Comparison of ENCODE assay signal across 8 mouse cellular contexts in the genomic region with DNA sequence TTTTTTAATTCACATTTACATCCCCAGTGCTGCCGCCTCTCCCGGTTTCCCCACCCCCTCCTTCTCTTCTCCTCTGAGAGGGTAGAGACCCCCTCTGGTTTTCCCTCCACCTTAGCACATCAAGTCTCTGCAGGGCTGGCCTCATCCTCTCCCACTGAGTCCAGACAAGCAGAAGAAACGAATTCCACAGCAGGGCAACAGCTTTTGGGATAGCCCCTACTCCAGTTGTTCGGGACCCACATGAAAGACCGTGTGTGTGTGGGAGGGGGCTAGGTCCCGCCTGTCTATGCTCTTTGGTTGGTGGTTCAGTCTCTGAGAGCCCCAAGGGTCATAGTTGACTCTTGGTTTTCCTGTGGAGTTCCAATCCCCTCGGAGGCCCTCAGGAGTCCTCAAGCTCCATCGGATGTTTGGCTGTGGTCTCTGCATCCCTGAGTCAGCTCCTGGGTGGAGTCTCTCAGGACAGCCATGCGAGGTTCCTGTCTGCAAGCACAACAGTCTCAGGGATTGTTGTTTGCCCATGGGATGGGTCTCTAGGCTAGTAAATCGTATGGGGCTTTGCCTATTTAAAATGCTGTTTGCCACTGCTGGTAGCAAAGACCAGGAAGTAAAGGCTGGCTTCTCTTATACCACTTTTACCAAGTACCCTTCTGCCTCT. TPM values are rescaled to one million over a fixed set of nuclear protein-coding genes. Genes with fewer than 3 reads are reported as not detected.
DNase-seq lines count a peak whose midpoint lies in the region; ATAC-seq and TF ChIP-seq lines count a peak whose summit lies in the region.

No protein-coding gene starts in this region.

- WGBS in lung, embryonic 15.5 days, result 29% methylated on average over 10 of the region's 10 CpGs
- 32% methylated on average over 10 of the region's 10 CpGs for WGBS in forebrain, embryonic 13.5 days
- WGBS in intestine, postnatal 0 days, result 30% methylated on average over 10 of the region's 10 CpGs
- WGBS in midbrain, embryonic 13.5 days, result 27% methylated on average over 10 of the region's 10 CpGs

- H3K27me3 ChIP-seq in lung, embryonic 15.5 days, result 0 out of 2 replicates have a peak, but pooled peaks cover 8% of the 10 kb centered on the region
- H3K27me3 ChIP-seq in forebrain, embryonic 13.5 days, result peaks cover 11% of the 10 kb centered on the region
- no peaks in the 10 kb centered on the region for H3K27me3 ChIP-seq in intestine, postnatal 0 days (replicated peaks; ENCODE audit: control insufficient read depth, insufficient read depth, low read length)
- peaks cover 3% of the 10 kb centered on the region; the same call in 1 of the 2 replicates for H3K27me3 ChIP-seq in midbrain, embryonic 13.5 days

- peak overlapping the region; percentile 90 for H3K4me2 ChIP-seq in lung, embryonic 15.5 days
- peak overlapping the region; percentile 98 for H3K4me2 ChIP-seq in forebrain, embryonic 13.5 days
- peak overlapping the region; percentile 82 for H3K4me2 ChIP-seq in intestine, postnatal 0 days (replicated peaks; ENCODE audit: low read depth)
- H3K4me2 ChIP-seq in midbrain, embryonic 13.5 days (replicated peaks), result peak overlapping the region; percentile 98

- peak overlapping the region; percentile 79; the same call in 1 of the 2 replicates for H3K27ac ChIP-seq in lung, embryonic 15.5 days
- peak overlapping the region; percentile 89 for H3K27ac ChIP-seq in forebrain, embryonic 13.5 days
- H3K27ac ChIP-seq in intestine, postnatal 0 days (ENCODE audit: low read depth, low read length), result peak overlapping the region; percentile 69; the same call in 1 of the 2 replicates
- peak overlapping the region; percentile 92 for H3K27ac ChIP-seq in midbrain, embryonic 13.5 days

- H3K9me3 ChIP-seq in lung, embryonic 15.5 days, result no peaks in the 10 kb centered on the region
- H3K9me3 ChIP-seq in forebrain, embryonic 13.5 days (replicated peaks), result no peaks in the 10 kb centered on the region
- H3K9me3 ChIP-seq in intestine, postnatal 0 days (ENCODE audit: control insufficient read depth), result no peaks in the 10 kb centered on the region
- no peaks in the 10 kb centered on the region for H3K9me3 ChIP-seq in midbrain, embryonic 13.5 days

- ATAC-seq in lung, embryonic 15.5 days (ENCODE audit: borderline replicate concordance, extremely low read depth, low FRiP score, low TSS enrichment), result peak; percentile 27; the same call in 1 of the 2 replicates
- ATAC-seq in forebrain, embryonic 13.5 days, result peak; percentile 50
- ATAC-seq in intestine, postnatal 0 days, result peak; percentile 18; the same call in 1 of the 2 replicates
- peak; percentile 77 for ATAC-seq in midbrain, embryonic 13.5 days
- no peak for ATAC-seq in monocyte, adult 5-6 weeks (replicated peaks; ENCODE audit: insufficient number of reproducible peaks, low FRiP score, low TSS enrichment, poor library complexity, severe bottlenecking)

- peak overlapping the region; percentile 76 for H3K4me3 ChIP-seq in lung, embryonic 15.5 days
- H3K4me3 ChIP-seq in forebrain, embryonic 13.5 days, result peak overlapping the region; percentile 78
- H3K4me3 ChIP-seq in intestine, postnatal 0 days (ENCODE audit: low read depth, low read length), result peak overlapping the region; percentile 77
- peak overlapping the region; percentile 83 for H3K4me3 ChIP-seq in midbrain, embryonic 13.5 days (replicated peaks)

- H3K36me3 ChIP-seq in lung, embryonic 15.5 days, result peaks cover 25% of the 10 kb centered on the region
- H3K36me3 ChIP-seq in forebrain, embryonic 13.5 days (ENCODE audit: poor library complexity, severe bottlenecking), result peaks cover 30% of the 10 kb centered on the region
- H3K36me3 ChIP-seq in intestine, postnatal 0 days (ENCODE audit: control insufficient read depth, insufficient read depth), result peaks cover 24% of the 10 kb centered on the region
- H3K36me3 ChIP-seq in midbrain, embryonic 13.5 days, result peaks cover 23% of the 10 kb centered on the region

- peak overlapping the region; percentile 66 for H3K9ac ChIP-seq in lung, embryonic 15.5 days
- H3K9ac ChIP-seq in forebrain, embryonic 13.5 days, result peak overlapping the region; percentile 78
- peak overlapping the region; percentile 52; the same call in 1 of the 2 replicates for H3K9ac ChIP-seq in intestine, postnatal 0 days (ENCODE audit: low read depth, low read length)
- H3K9ac ChIP-seq in midbrain, embryonic 13.5 days (replicated peaks), result peak overlapping the region; percentile 78

- TF ChIP-seq CTCF in intestine, postnatal 0 days (IDR thresholded peaks at IDR 0.05; ENCODE audit: low read depth), result no peak

- peaks cover 19% of the 10 kb centered on the region for H3K4me1 ChIP-seq in lung, embryonic 15.5 days
- H3K4me1 ChIP-seq in forebrain, embryonic 13.5 days, result peaks cover 19% of the 10 kb centered on the region
- H3K4me1 ChIP-seq in intestine, postnatal 0 days (replicated peaks; ENCODE audit: control insufficient read depth, insufficient read depth, low read length), result peaks cover 6% of the 10 kb centered on the region
- peaks cover 18% of the 10 kb centered on the region for H3K4me1 ChIP-seq in midbrain, embryonic 13.5 days (replicated peaks)

- DNase-seq in lung, postnatal 25 days (ENCODE audit: low spot score), result no peak
- DNase-seq in cerebellum, adult 18-20 months, result peak; percentile 11 to 23
- DNase-seq in urinary bladder, adult 2 months (ENCODE audit: low spot score), result no peak

RNA-seq across cellular contexts. Expression of gene Ppih, which starts 0.7 kb away (rescaled TPM):
- 102 and 115 TPM in 2 replicates for polyA plus RNA-seq in lung, embryonic 15.5 days (2015; fragmentation: Nextera tagmentation; extraction: Ambion mirVana)
- 101 and 123 TPM in 2 replicates for polyA plus RNA-seq in forebrain, embryonic 13.5 days (2015; fragmentation: Nextera tagmentation; extraction: Ambion mirVana)
- 40.9 and 47.9 TPM in 2 replicates for polyA plus RNA-seq in intestine, postnatal 0 days (2015; fragmentation: Nextera tagmentation; extraction: Ambion mirVana)
- polyA plus RNA-seq in midbrain, embryonic 13.5 days (2015; fragmentation: Nextera tagmentation; extraction: Ambion mirVana), result 77.2 and 78.3 TPM in 2 replicates
- total RNA-seq in monocyte, adult 5-6 weeks (2017), result 35.8 to 75.4 TPM (median 39.9 TPM) in 3 replicates
- polyA plus RNA-seq in urinary bladder, adult 2 months (2012; rRNA removed), result 21.0 and 28.4 TPM in 2 replicates

RNA-seq across cellular contexts. Expression of gene Ybx1, which starts 26.6 kb away (rescaled TPM):
- 635 and 678 TPM in 2 replicates for polyA plus RNA-seq in lung, embryonic 15.5 days (2015; fragmentation: Nextera tagmentation; extraction: Ambion mirVana)
- 763 and 887 TPM in 2 replicates for polyA plus RNA-seq in forebrain, embryonic 13.5 days (2015; fragmentation: Nextera tagmentation; extraction: Ambion mirVana)
- 530 and 553 TPM in 2 replicates for polyA plus RNA-seq in intestine, postnatal 0 days (2015; fragmentation: Nextera tagmentation; extraction: Ambion mirVana)
- polyA plus RNA-seq in midbrain, embryonic 13.5 days (2015; fragmentation: Nextera tagmentation; extraction: Ambion mirVana), result 723 and 839 TPM in 2 replicates
- total RNA-seq in monocyte, adult 5-6 weeks (2017), result 567 to 614 TPM (median 607 TPM) in 3 replicates
- polyA plus RNA-seq in urinary bladder, adult 2 months (2012; rRNA removed), result 312 and 444 TPM in 2 replicates

Comparison
In these comparisons a context has a peak if more than half of its experiments do, and no peak if none do; other contexts are left out.
1. DNase-seq: peak in cerebellum, adult 18-20 months (2 of 2); none in lung, postnatal 25 days (single experiment) and urinary bladder, adult 2 months (single experiment).
2. Peak in every context shown above with its lines, with median percentiles within 50 percentile points of each other: H3K27ac ChIP-seq, H3K4me2 ChIP-seq, H3K4me3 ChIP-seq and H3K9ac ChIP-seq.